Mouse (Mus musculus): Measurements from ENCODE around the gene Cpox. TPM values are rescaled to one million over a fixed set of nuclear protein-coding genes. Genes with fewer than 3 reads are reported as not detected.

Cpox gene
- total RNA-seq, 1 experiment: 16.8 TPM

- Histone ChIP-seq H3K4me1 (ENCODE audit: control insufficient read depth in 2 of 2, insufficient read depth in 2 of 2, low read length in 2 of 2, poor library complexity in 1 of 2) (no peaks in the 10 kb centered on the region), H3K36me3 (ENCODE audit: control insufficient read depth, insufficient read depth, low read length, poor library complexity, severe bottlenecking) (no peaks in the 10 kb centered on the region), H3K9me3 (ENCODE audit: control insufficient read depth, insufficient read depth, low read depth, low read length) (no peaks in the 10 kb centered on the region), H3K27ac (ENCODE audit: insufficient read depth, low read depth, low read length, poor library complexity, severe bottlenecking) (no peak overlapping the region), H3K9ac (ENCODE audit: insufficient read depth, low read depth, low read length, poor library complexity, severe bottlenecking) (no peak overlapping the region), H3K4me3 (ENCODE audit: insufficient read depth in 1 of 2, low read depth in 1 of 2, low read length in 2 of 2, poor library complexity in 1 of 2, severe bottlenecking in 1 of 2) (no peak overlapping the region)
- no peak for DNase-seq (ENCODE audit: low read depth, low spot score)
- no peak for TF ChIP-seq ZNF384 (IDR thresholded peaks at IDR 0.05; ENCODE audit: low read depth, low read length)
- no peak for TF ChIP-seq CHD2 (IDR thresholded peaks at IDR 0.05; ENCODE audit: low read depth, low read length)
- TF ChIP-seq MAFK (IDR thresholded peaks at IDR 0.05; ENCODE audit: insufficient read depth, low read depth, low read length): no peak
- TF ChIP-seq HCFC1 (IDR thresholded peaks at IDR 0.05; ENCODE audit: borderline replicate concordance, insufficient read depth, low read length): no peak
- TF ChIP-seq ZC3H11A (IDR thresholded peaks at IDR 0.05; ENCODE audit: borderline replicate concordance, low read depth, low read length): no peak
- in situ Hi-C loops (cut with MboI; ENCODE audit: low sequenced_read_pairs in 2 of 2, unreplicated experiment in 2 of 2): no loop called here
Observed at GRCm38 (mm10) chr16:58712221-58712620, 42.1 kb downstream of the Cpox start.

DNA sequence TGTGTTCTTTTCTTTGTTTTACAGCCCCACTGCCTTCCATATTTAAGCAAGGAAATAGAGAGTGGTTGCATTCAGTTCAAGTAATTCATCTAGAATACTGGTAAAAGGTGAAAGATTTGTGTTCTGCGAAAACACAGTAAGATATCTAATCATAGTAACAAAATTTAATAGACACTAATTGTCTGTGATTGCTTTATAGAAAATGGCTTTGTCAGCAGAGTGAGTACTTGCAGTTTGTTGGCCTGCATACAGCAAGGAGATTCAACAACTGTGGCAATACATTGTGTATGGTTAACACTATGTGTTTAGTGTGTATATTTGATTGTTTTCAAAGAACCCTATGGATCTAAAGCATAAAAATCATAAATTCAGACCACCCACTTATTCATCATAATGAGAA is 43.0 kb downstream of the Cpox start:
- H3K4me1 ChIP-seq (ENCODE audit: control insufficient read depth in 2 of 2, insufficient read depth in 2 of 2, low read length in 2 of 2, poor library complexity in 1 of 2): no peaks in the 10 kb centered on the region
- no peaks in the 10 kb centered on the region for H3K9me3 ChIP-seq (ENCODE audit: control insufficient read depth, insufficient read depth, low read depth, low read length)
- in situ Hi-C loops (cut with MboI; ENCODE audit: low sequenced_read_pairs in 2 of 2, unreplicated experiment in 2 of 2): no loop called here
- DNase-seq (ENCODE audit: low read depth, low spot score): no peak
- no peak for TF ChIP-seq ZNF384 (IDR thresholded peaks at IDR 0.05; ENCODE audit: low read depth, low read length)
- no peak for TF ChIP-seq HCFC1 (IDR thresholded peaks at IDR 0.05; ENCODE audit: borderline replicate concordance, insufficient read depth, low read length)
- TF ChIP-seq CHD2 (IDR thresholded peaks at IDR 0.05; ENCODE audit: low read depth, low read length): no peak
- TF ChIP-seq MAFK (IDR thresholded peaks at IDR 0.05; ENCODE audit: insufficient read depth, low read depth, low read length): no peak
- TF ChIP-seq ZC3H11A (IDR thresholded peaks at IDR 0.05; ENCODE audit: borderline replicate concordance, low read depth, low read length): no peak
- H3K9ac ChIP-seq (ENCODE audit: insufficient read depth, low read depth, low read length, poor library complexity, severe bottlenecking): no peak overlapping the region
- H3K27ac ChIP-seq (ENCODE audit: insufficient read depth, low read depth, low read length, poor library complexity, severe bottlenecking): no peak overlapping the region
- no peak overlapping the region for H3K4me3 ChIP-seq (ENCODE audit: insufficient read depth in 1 of 2, low read depth in 1 of 2, low read length in 2 of 2, poor library complexity in 1 of 2, severe bottlenecking in 1 of 2)
- no peaks in the 10 kb centered on the region for H3K36me3 ChIP-seq (ENCODE audit: control insufficient read depth, insufficient read depth, low read length, poor library complexity, severe bottlenecking)

DNA sequence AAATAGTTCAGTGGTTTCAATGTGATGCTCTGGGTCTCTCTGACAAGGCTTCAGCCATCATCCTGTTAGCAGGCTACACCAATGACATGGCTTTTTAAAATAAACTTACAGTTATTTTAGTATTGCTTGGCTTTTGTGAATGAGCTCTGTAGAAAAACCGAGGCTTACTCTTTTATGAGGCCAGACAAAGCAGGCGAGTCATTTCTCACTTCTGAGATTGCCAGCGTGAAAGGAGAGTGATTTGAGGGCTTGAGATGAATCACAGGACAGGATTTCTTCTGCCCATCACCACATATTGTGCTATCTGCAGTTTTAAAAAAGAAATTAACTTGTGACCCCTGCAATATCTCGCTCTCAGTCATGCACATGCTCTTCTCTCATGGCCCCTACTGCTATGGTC is 44.9 kb downstream of the Cpox start:
- TF ChIP-seq CHD2 (IDR thresholded peaks at IDR 0.05; ENCODE audit: low read depth, low read length) (no peak), ZC3H11A (IDR thresholded peaks at IDR 0.05; ENCODE audit: borderline replicate concordance, low read depth, low read length) (no peak), MAFK (IDR thresholded peaks at IDR 0.05; ENCODE audit: insufficient read depth, low read depth, low read length) (no peak), ZNF384 (IDR thresholded peaks at IDR 0.05; ENCODE audit: low read depth, low read length) (no peak), HCFC1 (IDR thresholded peaks at IDR 0.05; ENCODE audit: borderline replicate concordance, insufficient read depth, low read length) (no peak)
- no peaks in the 10 kb centered on the region for H3K9me3 ChIP-seq (ENCODE audit: control insufficient read depth, insufficient read depth, low read depth, low read length)
- H3K4me1 ChIP-seq (ENCODE audit: control insufficient read depth in 2 of 2, insufficient read depth in 2 of 2, low read length in 2 of 2, poor library complexity in 1 of 2): no peaks in the 10 kb centered on the region
- in situ Hi-C loops (cut with MboI; ENCODE audit: low sequenced_read_pairs in 2 of 2, unreplicated experiment in 2 of 2): no loop called here
- no peak overlapping the region for H3K27ac ChIP-seq (ENCODE audit: insufficient read depth, low read depth, low read length, poor library complexity, severe bottlenecking)
- H3K9ac ChIP-seq (ENCODE audit: insufficient read depth, low read depth, low read length, poor library complexity, severe bottlenecking): no peak overlapping the region
- DNase-seq (ENCODE audit: low read depth, low spot score): no peak
- H3K4me3 ChIP-seq (ENCODE audit: insufficient read depth in 1 of 2, low read depth in 1 of 2, low read length in 2 of 2, poor library complexity in 1 of 2, severe bottlenecking in 1 of 2): no peak overlapping the region
- no peaks in the 10 kb centered on the region for H3K36me3 ChIP-seq (ENCODE audit: control insufficient read depth, insufficient read depth, low read length, poor library complexity, severe bottlenecking)

- no peak for DNase-seq (ENCODE audit: low read depth, low spot score)
- Histone ChIP-seq H3K9me3 (ENCODE audit: control insufficient read depth, insufficient read depth, low read depth, low read length) (no peaks in the 10 kb centered on the region), H3K4me1 (ENCODE audit: control insufficient read depth in 2 of 2, insufficient read depth in 2 of 2, low read length in 2 of 2, poor library complexity in 1 of 2) (no peaks in the 10 kb centered on the region), H3K9ac (ENCODE audit: insufficient read depth, low read depth, low read length, poor library complexity, severe bottlenecking) (no peak within 1 kb of the TSS), H3K4me3 (ENCODE audit: insufficient read depth in 1 of 2, low read depth in 1 of 2, low read length in 2 of 2, poor library complexity in 1 of 2, severe bottlenecking in 1 of 2) (no peak within 1 kb of the TSS), H3K27ac (ENCODE audit: insufficient read depth, low read depth, low read length, poor library complexity, severe bottlenecking) (no peak within 1 kb of the TSS), H3K36me3 (ENCODE audit: control insufficient read depth, insufficient read depth, low read length, poor library complexity, severe bottlenecking) (no peaks in the 10 kb centered on the region)
- in situ Hi-C loops (cut with MboI; ENCODE audit: low sequenced_read_pairs in 2 of 2, unreplicated experiment in 2 of 2): no loop called here
- TF ChIP-seq MAFK (IDR thresholded peaks at IDR 0.05; ENCODE audit: insufficient read depth, low read depth, low read length) (no peak), ZNF384 (IDR thresholded peaks at IDR 0.05; ENCODE audit: low read depth, low read length) (no peak), CHD2 (IDR thresholded peaks at IDR 0.05; ENCODE audit: low read depth, low read length) (no peak), ZC3H11A (IDR thresholded peaks at IDR 0.05; ENCODE audit: borderline replicate concordance, low read depth, low read length) (no peak), HCFC1 (IDR thresholded peaks at IDR 0.05; ENCODE audit: borderline replicate concordance, insufficient read depth, low read length) (no peak)
Observed at GRCm38 (mm10) chr16:58718666-58719120, 48.6 kb downstream of the Cpox start, which contains the start of gene Gpr15. Gene Gpr15, minus strand, starts transcription at chr16:58719070.

GRCm38 (mm10) chr16:58722292-58722691 is 52.2 kb downstream of the Cpox start:
- no peak overlapping the region for H3K4me3 ChIP-seq (ENCODE audit: insufficient read depth in 1 of 2, low read depth in 1 of 2, low read length in 2 of 2, poor library complexity in 1 of 2, severe bottlenecking in 1 of 2)
- no peak for DNase-seq (ENCODE audit: low read depth, low spot score)
- TF ChIP-seq CHD2 (IDR thresholded peaks at IDR 0.05; ENCODE audit: low read depth, low read length) (no peak), HCFC1 (IDR thresholded peaks at IDR 0.05; ENCODE audit: borderline replicate concordance, insufficient read depth, low read length) (no peak), ZNF384 (IDR thresholded peaks at IDR 0.05; ENCODE audit: low read depth, low read length) (no peak), MAFK (IDR thresholded peaks at IDR 0.05; ENCODE audit: insufficient read depth, low read depth, low read length) (no peak), ZC3H11A (IDR thresholded peaks at IDR 0.05; ENCODE audit: borderline replicate concordance, low read depth, low read length) (no peak)
- no peak overlapping the region for H3K27ac ChIP-seq (ENCODE audit: insufficient read depth, low read depth, low read length, poor library complexity, severe bottlenecking)
- no peaks in the 10 kb centered on the region for H3K9me3 ChIP-seq (ENCODE audit: control insufficient read depth, insufficient read depth, low read depth, low read length)
- no peaks in the 10 kb centered on the region for H3K36me3 ChIP-seq (ENCODE audit: control insufficient read depth, insufficient read depth, low read length, poor library complexity, severe bottlenecking)
- H3K4me1 ChIP-seq (ENCODE audit: control insufficient read depth in 2 of 2, insufficient read depth in 2 of 2, low read length in 2 of 2, poor library complexity in 1 of 2): no peaks in the 10 kb centered on the region
- no peak overlapping the region for H3K9ac ChIP-seq (ENCODE audit: insufficient read depth, low read depth, low read length, poor library complexity, severe bottlenecking)
- in situ Hi-C loops (cut with MboI; ENCODE audit: low sequenced_read_pairs in 2 of 2, unreplicated experiment in 2 of 2): no loop called here
